Comparison of ENCODE assay signal across 14 mouse cellular contexts in genomic region chr7:25265743-25266142, GRCm38 (mm10). TPM values are rescaled to one million over a fixed set of nuclear protein-coding genes. Genes with fewer than 3 reads are reported as not detected.
"Had no signal": no experiment of that assay in that cellular context is flagged by ENCODE, and none has a peak within 500 bp of the region (broad histone marks: within the 10 kb centered on the region; RNA-seq: fewer than 3 reads in every experiment).

No protein-coding gene starts in this region.

RNA-seq across cellular contexts. Expression of gene Prr19, which starts 35.5 kb away (rescaled TPM):
- total RNA-seq: left cerebral cortex, postnatal 25 days; left cerebral cortex, postnatal 36 days; liver, adult 2 months; megakaryocyte progenitor cell, adult 5-6 weeks; megakaryocyte, adult 5-6 weeks; megakaryocyte-erythroid progenitor cell, adult 5-6 weeks; monocyte, adult 5-6 weeks had no signal
- polyA plus RNA-seq: liver, adult 2 months; liver, embryonic 13.5 days; liver, embryonic 16.5 days; liver, postnatal 0 days; lung, adult 2 months; lung, postnatal 0 days; macrophage; myocyte had no signal
